Mouse (Mus musculus) cortical plate, adult 2 months (tissue): ENCODE measurements around the gene Gm21985.

ENCODE experiments used
- CTCF ChIP-seq: fragments of 200-500 bp; IDR thresholded peaks from 2 replicates; pipeline ENCODE4 v1.5.1; 2011; ENCODE audit warnings: mild to moderate bottlenecking, control low read depth, low read length; ENCODE audit not compliant: insufficient read depth; ENCODE audit errors: extremely low read depth
- POLR2A ChIP-seq: fragments of 200-500 bp; IDR thresholded peaks from 2 replicates; pipeline ENCODE4 v1.6.1; 2011; ENCODE audit warnings: mild to moderate bottlenecking, low read length, control low read depth; ENCODE audit not compliant: insufficient read depth; ENCODE audit errors: extremely low read depth

- TF ChIP-seq CTCF (no peak), POLR2A (no peak)
These were observed 159.2 kb downstream of the Gm21985 start for GRCm38 (mm10) chr2:112425308-112425707.
